Mouse (Mus musculus) stomach, embryonic 15.5 days (tissue): Measurements from ENCODE around the gene Col23a1. TPM values are rescaled to one million over a fixed set of nuclear protein-coding genes. Genes with fewer than 3 reads are reported as not detected.

ENCODE experiments used
- ATAC-seq: fragments of 200-750 bp; cut with Nextera tagmentation; 2 replicates; pipeline ENCODE4 v1.8.0; 2017; ENCODE audit warnings: low read depth, moderate number of reproducible peaks, moderate TSS enrichment; ENCODE audit not compliant: insufficient read depth, low FRiP score
- H3K27ac ChIP-seq: fragments of 300-500 bp; sonication (generic); 2 replicates; pipeline ENCODE4 v1.5.1; 2015; ENCODE audit warnings: mild to moderate bottlenecking, inconsistent platforms
- H3K27me3 ChIP-seq: fragments of 300-500 bp; sonication (generic); replicated peaks from 2 replicates; pipeline ENCODE4 v1.6.1; 2015; ENCODE audit warnings: inconsistent platforms
- H3K36me3 ChIP-seq: fragments of 300-500 bp; sonication (generic); 2 replicates; pipeline ENCODE4 v1.6.1; 2015; ENCODE audit warnings: inconsistent platforms
- H3K4me1 ChIP-seq: fragments of 300-500 bp; sonication (generic); 2 replicates; pipeline ENCODE4 v1.6.1; 2015; ENCODE audit warnings: inconsistent platforms
- H3K4me2 ChIP-seq: fragments of 300-500 bp; sonication (generic); 2 replicates; pipeline ENCODE4 v1.6.1; 2015; ENCODE audit warnings: mild to moderate bottlenecking, inconsistent platforms
- H3K4me3 ChIP-seq: fragments of 300-500 bp; sonication (generic); replicated peaks from 2 replicates; pipeline ENCODE4 v1.5.1; 2015; ENCODE audit warnings: inconsistent platforms
- H3K9ac ChIP-seq: fragments of 300-500 bp; sonication (generic); 2 replicates; pipeline ENCODE4 v1.6.1; 2015; ENCODE audit warnings: inconsistent platforms
- H3K9me3 ChIP-seq: fragments of 300-500 bp; sonication (generic); 2 replicates; pipeline ENCODE4 v1.6.1; 2016; ENCODE audit warnings: inconsistent platforms
- WGBS: fragments of 180-500 bp; shearing (Covaris S2); methylation state at CpG from one replicate; pipeline ENCODE4 v1.1.7; 2015; 5-methylcytosine and 5-hydroxymethylcytosine counted together
- polyA plus RNA-seq: library from polyadenylated mRNA; unstranded; fragments of >200 nt; fragmentation: Nextera tagmentation; extraction: Ambion mirVana; gene quantifications from 2 replicates; pipeline ENCODE4 v1.2.1, GENCODE M21; 2015

Gene Col23a1
- polyA plus RNA-seq, 1 experiment from 2014 or later: 18.6 TPM

GRCm38 (mm10) chr11:51555066-51555465 is 265.3 kb downstream of the Col23a1 start:
- no peak for ATAC-seq
- H3K27me3 ChIP-seq: no peaks in the 10 kb centered on the region
- WGBS: 31% methylated on average over 2 of the region's 2 CpGs

GRCm38 (mm10) chr11:51563276-51563675 is 273.6 kb downstream of the Col23a1 start:
- H3K4me1 ChIP-seq: no peaks in the 10 kb centered on the region
- no peaks in the 10 kb centered on the region for H3K27me3 ChIP-seq
- ATAC-seq: no peak
- no peaks in the 10 kb centered on the region for H3K9me3 ChIP-seq
- H3K27ac ChIP-seq: no peak overlapping the region
- no peak overlapping the region for H3K9ac ChIP-seq
- H3K4me3 ChIP-seq: no peak overlapping the region
- H3K4me2 ChIP-seq: no peak overlapping the region
- no peaks in the 10 kb centered on the region for H3K36me3 ChIP-seq
- 95% methylated on average over 1 of the region's 1 CpGs for WGBS

More at GRCm38 (mm10) chr11:51555066-51555465, 265.3 kb downstream of the Col23a1 start:
- H3K9me3 ChIP-seq: no peaks in the 10 kb centered on the region
- no peak overlapping the region for H3K4me2 ChIP-seq
- H3K27ac ChIP-seq: no peak overlapping the region
- no peak overlapping the region for H3K4me3 ChIP-seq
- no peaks in the 10 kb centered on the region for H3K36me3 ChIP-seq
- no peak overlapping the region for H3K9ac ChIP-seq
- peaks cover 12% of the 10 kb centered on the region; the same call in 1 of the 2 replicates for H3K4me1 ChIP-seq

GRCm38 (mm10) chr11:51565062-51565461 is 275.3 kb downstream of the Col23a1 start:
- no peak for ATAC-seq
- WGBS: 39% methylated on average over 3 of the region's 3 CpGs
- H3K9me3 ChIP-seq: no peaks in the 10 kb centered on the region

GRCm38 (mm10) chr11:51565951-51566350 is 276.2 kb downstream of the Col23a1 start:
- no peaks in the 10 kb centered on the region for H3K36me3 ChIP-seq
- WGBS: 90% methylated on average over 6 of the region's 6 CpGs
- H3K9me3 ChIP-seq: no peaks in the 10 kb centered on the region
- no peak for ATAC-seq
- no peak overlapping the region for H3K4me2 ChIP-seq
- no peaks in the 10 kb centered on the region for H3K4me1 ChIP-seq
- H3K27ac ChIP-seq: no peak overlapping the region
- no peak overlapping the region for H3K9ac ChIP-seq
- H3K27me3 ChIP-seq: no peaks in the 10 kb centered on the region
- no peak overlapping the region for H3K4me3 ChIP-seq

More at GRCm38 (mm10) chr11:51565062-51565461, 275.3 kb downstream of the Col23a1 start:
- H3K36me3 ChIP-seq: no peaks in the 10 kb centered on the region
- H3K4me1 ChIP-seq: no peaks in the 10 kb centered on the region
- H3K4me2 ChIP-seq: no peak overlapping the region
- no peak overlapping the region for H3K9ac ChIP-seq
- no peak overlapping the region for H3K27ac ChIP-seq
- no peak overlapping the region for H3K4me3 ChIP-seq
- no peaks in the 10 kb centered on the region for H3K27me3 ChIP-seq

- Histone ChIP-seq H3K9me3 (no peaks in the 10 kb centered on the region), H3K36me3 (no peaks in the 10 kb centered on the region), H3K4me3 (no peak overlapping the region), H3K27me3 (no peaks in the 10 kb centered on the region), H3K4me1 (no peaks in the 10 kb centered on the region), H3K4me2 (no peak overlapping the region), H3K9ac (no peak overlapping the region), H3K27ac (no peak overlapping the region)
- 86% methylated on average over 4 of the region's 4 CpGs for WGBS
- ATAC-seq: no peak; the same call in 1 of the 2 replicates
Measured at GRCm38 (mm10) chr11:51568801-51569200, 279.1 kb downstream of the Col23a1 start.

- Histone ChIP-seq H3K4me3 (no peak overlapping the region), H3K4me2 (no peak overlapping the region), H3K9me3 (no peaks in the 10 kb centered on the region), H3K27me3 (no peaks in the 10 kb centered on the region), H3K36me3 (no peaks in the 10 kb centered on the region), H3K4me1 (no peaks in the 10 kb centered on the region), H3K9ac (no peak overlapping the region), H3K27ac (no peak overlapping the region)
- no peak for ATAC-seq
- WGBS: 90% methylated on average over 4 of the region's 4 CpGs
Measured at GRCm38 (mm10) chr11:51576454-51576853, 286.7 kb downstream of the Col23a1 start.

- Histone ChIP-seq H3K27me3 (no peaks in the 10 kb centered on the region), H3K36me3 (no peaks in the 10 kb centered on the region), H3K4me2 (no peak overlapping the region), H3K9ac (no peak overlapping the region), H3K9me3 (no peaks in the 10 kb centered on the region), H3K27ac (no peak overlapping the region), H3K4me3 (no peak overlapping the region), H3K4me1 (0 out of 2 replicates have a peak, but pooled peaks cover under 1% of the 10 kb centered on the region)
- 78% methylated on average over 7 of the region's 7 CpGs for WGBS
- ATAC-seq: no peak
Measured at GRCm38 (mm10) chr11:51577587-51577986, 287.9 kb downstream of the Col23a1 start.

- H3K27me3 ChIP-seq: no peaks in the 10 kb centered on the region
- ATAC-seq: no peak
- no peak overlapping the region for H3K4me3 ChIP-seq
- H3K27ac ChIP-seq: no peak overlapping the region
- no peaks in the 10 kb centered on the region for H3K36me3 ChIP-seq
- no peak overlapping the region for H3K4me2 ChIP-seq
- H3K9me3 ChIP-seq: no peaks in the 10 kb centered on the region
- 66% methylated on average over 4 of the region's 4 CpGs for WGBS
- peaks cover 15% of the 10 kb centered on the region for H3K4me1 ChIP-seq
- no peak overlapping the region for H3K9ac ChIP-seq
Measured at GRCm38 (mm10) chr11:51579024-51579423, 289.3 kb downstream of the Col23a1 start.

- Histone ChIP-seq H3K9me3 (no peaks in the 10 kb centered on the region), H3K4me3 (no peak overlapping the region), H3K36me3 (peaks cover 10% of the 10 kb centered on the region), H3K27me3 (no peaks in the 10 kb centered on the region), H3K4me1 (peaks cover 30% of the 10 kb centered on the region), H3K4me2 (no peak overlapping the region), H3K9ac (no peak overlapping the region), H3K27ac (no peak overlapping the region)
- ATAC-seq: no peak
- 23% methylated on average over 8 of the region's 8 CpGs for WGBS
Measured at GRCm38 (mm10) chr11:51582713-51583112, 293.0 kb downstream of the Col23a1 start.

- peak overlapping the region; percentile 40 for H3K9ac ChIP-seq
- ATAC-seq: peak; percentile 14; the same call in 1 of the 2 replicates
- H3K4me2 ChIP-seq: peak overlapping the region; percentile 80
- H3K36me3 ChIP-seq: peaks cover 22% of the 10 kb centered on the region
- peak overlapping the region; percentile 95 for H3K27ac ChIP-seq
- WGBS: 11% methylated on average over 9 of the region's 9 CpGs
- H3K4me1 ChIP-seq: peaks cover 30% of the 10 kb centered on the region
- no peaks in the 10 kb centered on the region for H3K9me3 ChIP-seq
- H3K4me3 ChIP-seq: peak overlapping the region; percentile 70
- no peaks in the 10 kb centered on the region for H3K27me3 ChIP-seq
Measured at GRCm38 (mm10) chr11:51584057-51584430, 294.3 kb downstream of the Col23a1 start.

GRCm38 (mm10) chr11:51584431-51585248 is 294.9 kb downstream of the Col23a1 start, which contains the start of gene Phykpl:
TSS of gene Phykpl (plus strand) at chr11:51584757.
- H3K4me1 ChIP-seq: peaks cover 30% of the 10 kb centered on the region
- no peaks in the 10 kb centered on the region for H3K9me3 ChIP-seq
- peak within 1 kb of the TSS; percentile 75 for H3K9ac ChIP-seq
- H3K27me3 ChIP-seq: no peaks in the 10 kb centered on the region
- peak within 1 kb of the TSS; percentile 70 for H3K4me3 ChIP-seq
- H3K36me3 ChIP-seq: peaks cover 28% of the 10 kb centered on the region
- WGBS: under 1% methylated on average over 59 of the region's 59 CpGs
- peak within 1 kb of the TSS; percentile 95 for H3K27ac ChIP-seq
- H3K4me2 ChIP-seq: peak within 1 kb of the TSS; percentile 80
- ATAC-seq: peak; percentile 94

- Histone ChIP-seq H3K36me3 (peaks cover 31% of the 10 kb centered on the region), H3K27ac (peak overlapping the region; percentile 95; the same call in 1 of the 2 replicates), H3K27me3 (no peaks in the 10 kb centered on the region), H3K4me1 (peaks cover 30% of the 10 kb centered on the region), H3K4me2 (peak overlapping the region; percentile 80), H3K4me3 (peak overlapping the region; percentile 70), H3K9me3 (no peaks in the 10 kb centered on the region), H3K9ac (peak overlapping the region; percentile 75; the same call in 1 of the 2 replicates)
- 55% methylated on average over 8 of the region's 8 CpGs for WGBS
- peak; percentile 13; the same call in 1 of the 2 replicates for ATAC-seq
Measured at GRCm38 (mm10) chr11:51585608-51586252, 296.0 kb downstream of the Col23a1 start.
